Mouse (Mus musculus) ES-CJ7 (cell line): Measurements from ENCODE around the gene Grm1.

Experiments
- DNase-seq: peaks from one replicate; pipeline ENCODE4 v3.0.0; 2011; ENCODE audit warnings: low read depth, low spot score

Gene Grm1

DNA sequence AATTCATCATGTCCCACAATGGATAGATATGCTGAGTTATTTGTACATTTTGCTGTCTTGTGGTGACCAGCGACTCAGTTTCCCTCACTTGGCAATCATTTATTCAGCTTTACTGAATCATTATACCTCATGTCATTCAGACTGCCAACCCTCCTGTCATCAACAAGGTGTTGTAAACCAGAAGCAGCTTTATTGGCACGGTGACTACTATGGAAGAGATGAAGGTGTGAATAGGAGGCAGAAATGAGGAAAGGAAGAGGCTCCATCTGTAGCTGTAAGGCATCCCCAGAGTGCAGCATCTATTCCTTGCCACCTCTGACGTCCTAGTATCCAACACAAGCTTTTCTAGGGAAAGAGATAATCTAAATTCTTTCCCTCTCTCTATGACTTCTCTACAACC is 247.3 kb downstream of the Grm1 start:
- no peak for DNase-seq

DNA sequence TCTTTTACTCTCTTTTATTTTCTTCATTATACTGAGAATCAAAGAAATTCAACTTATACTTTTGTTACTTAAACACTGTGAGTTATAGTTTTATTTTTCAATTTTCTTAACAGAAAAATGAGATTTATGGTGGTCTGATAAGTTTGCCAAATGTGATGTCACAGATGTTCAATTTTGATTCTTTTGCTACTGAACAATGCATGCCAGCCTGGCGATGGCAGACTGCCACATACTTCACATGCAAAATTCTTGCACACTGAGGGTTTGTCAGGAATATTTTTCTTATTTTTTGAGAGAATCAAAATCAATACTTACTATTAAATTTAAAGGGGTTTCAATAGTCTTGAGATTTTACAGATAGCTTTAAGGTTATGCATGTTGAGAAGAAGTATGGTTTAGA is 251.0 kb downstream of the Grm1 start:
- no peak for DNase-seq

DNA sequence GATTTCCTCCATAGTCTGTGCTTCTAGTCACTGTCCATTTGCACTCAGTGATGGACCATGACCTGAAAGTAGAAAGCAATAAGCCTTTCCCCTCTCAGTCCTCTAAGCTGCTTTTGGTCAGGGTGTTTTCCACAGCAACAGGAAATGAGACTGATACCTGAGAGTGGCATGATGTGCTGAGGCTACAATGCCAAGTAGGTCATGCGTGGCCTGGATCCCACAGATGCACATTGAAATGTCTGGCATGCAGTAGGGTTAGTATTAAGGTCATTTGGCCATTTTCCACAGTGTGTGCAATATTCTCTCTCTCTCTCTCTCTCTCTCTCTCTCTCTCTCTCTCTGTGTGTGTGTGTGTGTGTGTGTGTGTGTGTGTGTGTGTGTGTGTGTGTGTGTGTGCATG is 254.8 kb downstream of the Grm1 start:
- DNase-seq = no peak

DNA sequence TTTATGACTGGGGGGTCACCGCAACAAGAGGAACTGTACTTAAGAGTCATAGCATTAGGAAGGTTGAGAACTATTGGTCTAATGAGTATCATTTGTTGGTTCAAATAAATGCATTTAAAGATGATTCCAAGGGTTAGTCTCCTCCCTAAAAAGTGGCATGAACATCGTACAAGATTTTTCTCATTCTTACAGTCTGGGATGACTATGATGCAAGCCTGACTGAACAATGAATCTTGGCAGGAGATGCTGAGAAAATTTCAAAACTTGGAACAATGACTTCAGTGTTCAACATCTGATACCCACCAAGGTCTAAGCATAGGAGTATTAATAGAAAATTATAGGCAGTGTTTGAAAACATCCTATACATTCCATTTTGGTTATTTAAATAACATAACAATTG is 264.1 kb downstream of the Grm1 start:
- DNase-seq = no peak

DNA sequence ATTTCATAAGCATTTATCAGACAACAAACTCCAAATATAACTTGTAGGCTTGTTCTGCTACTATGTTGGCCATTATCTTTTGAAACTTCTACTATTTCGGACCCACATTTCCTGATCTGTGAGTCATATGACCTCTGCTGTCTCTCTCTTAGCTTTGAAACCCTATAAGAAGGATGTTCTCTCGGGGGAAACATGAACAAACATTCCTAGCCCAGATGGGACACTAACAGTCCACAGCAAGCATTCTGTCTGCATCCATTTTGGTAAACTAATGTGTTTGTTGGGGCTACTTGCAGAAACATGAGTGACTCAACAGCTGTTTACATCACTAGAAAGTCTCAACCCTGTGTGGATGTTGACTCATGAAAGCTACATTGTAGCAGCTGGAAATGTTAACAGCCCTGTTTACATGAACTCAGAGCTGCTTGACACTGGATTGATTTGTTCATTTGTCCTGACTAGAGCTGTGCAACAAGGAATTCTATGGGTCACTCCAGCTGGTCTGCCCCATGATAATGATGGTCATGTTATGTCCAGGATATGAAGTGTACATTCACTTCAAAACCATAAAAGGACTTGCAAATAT is 267.4 kb downstream of the Grm1 start:
- DNase-seq = no peak

DNA sequence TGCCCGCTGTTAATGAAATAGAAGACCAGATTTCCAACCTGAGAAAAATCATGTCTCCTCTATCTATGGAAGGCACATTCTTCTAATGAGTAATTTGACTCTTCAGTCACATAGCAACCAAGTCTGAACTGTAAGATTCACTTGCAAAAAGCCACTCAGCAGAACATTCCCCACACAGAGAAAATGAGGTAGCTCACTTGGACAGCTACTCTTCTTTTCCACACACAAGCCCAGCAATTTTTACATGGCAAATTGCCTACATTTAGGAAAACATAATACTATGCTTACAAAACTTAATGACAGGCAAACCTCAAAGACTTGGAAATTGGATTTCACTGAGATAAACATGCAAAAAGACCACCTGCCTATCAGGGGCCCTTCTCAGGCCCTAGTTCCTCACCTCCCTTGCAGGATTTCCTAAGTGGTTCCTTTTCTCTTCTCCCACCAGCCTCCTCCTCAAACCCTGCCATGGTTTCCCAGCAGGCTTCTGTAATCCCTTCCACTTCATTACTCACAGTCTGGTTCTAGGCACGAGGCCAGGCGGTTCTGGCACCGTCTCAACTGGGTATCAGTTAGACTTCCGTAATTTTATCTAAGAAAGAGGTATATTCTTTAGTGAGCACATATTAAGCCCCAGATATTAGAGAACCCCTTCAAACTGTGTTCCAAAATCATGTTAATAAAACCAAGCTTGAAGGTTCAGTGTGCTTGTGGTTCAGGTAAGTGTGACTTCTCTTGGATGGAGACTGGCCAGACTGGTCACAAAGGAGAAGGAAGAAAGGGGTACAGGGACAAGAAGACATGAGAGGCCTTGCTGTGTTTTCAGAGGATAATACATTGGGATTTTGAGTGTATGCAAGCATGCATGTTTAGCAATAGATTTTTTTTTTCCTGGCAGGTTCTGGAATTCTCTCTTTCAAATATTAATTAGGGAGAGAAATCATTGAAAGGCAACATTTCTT is 269.1 kb downstream of the Grm1 start:
- DNase-seq = no peak

DNA sequence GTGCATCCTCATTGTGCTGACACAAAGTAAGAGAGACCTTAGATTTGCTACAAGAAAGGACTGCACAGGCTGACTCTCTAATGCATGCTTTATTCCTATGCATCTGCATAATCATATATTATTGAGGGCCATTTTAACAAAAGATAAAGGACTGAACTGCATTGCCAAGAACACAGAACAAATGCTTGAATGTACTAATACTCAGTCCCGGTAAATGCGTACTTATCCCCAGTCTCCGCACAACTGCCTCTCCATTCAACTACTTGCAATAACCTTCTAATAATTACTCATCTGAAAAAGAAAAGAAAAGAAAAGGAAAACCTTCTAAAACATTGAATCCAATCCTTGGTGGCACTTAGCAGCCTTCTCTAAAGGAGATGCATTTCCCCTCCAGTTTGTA is 272.4 kb downstream of the Grm1 start:
- no peak for DNase-seq

DNA sequence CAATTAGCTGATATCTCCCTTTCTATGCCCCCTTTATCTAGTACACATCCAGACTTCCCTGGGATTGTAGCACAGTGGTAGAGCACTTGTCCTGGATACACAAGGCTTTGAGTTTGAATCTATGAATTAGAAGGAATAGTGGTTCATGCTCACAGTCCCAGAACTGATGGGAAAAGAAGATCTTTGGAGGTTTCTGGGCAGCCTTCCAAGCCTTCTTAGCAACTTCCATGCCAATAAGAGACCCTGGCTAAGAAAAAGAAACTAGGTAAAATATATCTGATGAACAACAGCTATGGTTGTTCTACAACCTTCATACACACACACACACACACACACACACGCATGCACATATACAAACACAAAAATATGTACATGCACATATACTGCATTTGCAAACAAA is 286.8 kb downstream of the Grm1 start:
- DNase-seq = no peak

DNA sequence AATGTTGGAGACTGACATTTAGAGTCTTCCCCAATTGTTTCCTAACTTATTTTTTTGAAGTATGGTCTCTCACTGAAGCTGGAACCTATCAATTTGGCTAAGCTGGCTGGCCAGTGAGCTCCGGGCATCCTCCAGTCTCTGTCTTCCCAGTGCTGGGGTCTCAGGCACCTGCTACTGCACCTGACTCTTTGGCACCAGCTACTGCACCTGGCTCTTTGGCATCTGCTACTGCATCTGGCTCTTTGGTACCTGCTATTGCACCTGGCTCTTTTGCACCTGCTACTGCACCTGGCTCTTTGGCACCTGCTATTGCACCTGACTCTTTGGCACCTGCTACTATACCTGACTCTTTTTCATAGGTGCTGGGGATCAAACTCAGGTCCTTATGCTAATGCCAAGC is 291.7 kb downstream of the Grm1 start:
- no peak for DNase-seq

DNA sequence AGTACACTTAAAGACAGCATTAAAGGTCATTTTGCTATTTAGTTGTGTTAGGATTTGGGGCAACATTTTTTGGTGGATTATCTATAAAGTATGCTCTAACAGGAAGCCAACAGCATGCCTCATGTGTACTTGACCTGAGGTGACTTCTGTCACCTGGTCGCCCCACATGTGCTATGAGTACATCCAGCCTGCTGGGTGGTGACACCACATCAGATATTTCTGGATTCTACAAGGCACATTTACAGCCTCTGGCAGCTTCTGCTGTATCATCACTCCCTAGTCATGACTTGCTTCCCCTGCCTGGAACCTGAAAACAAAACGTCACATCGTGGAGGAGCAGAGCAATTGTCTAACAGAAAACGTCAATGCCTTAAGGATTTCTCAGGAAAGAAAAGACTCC is 292.2 kb downstream of the Grm1 start:
- no peak for DNase-seq

DNA sequence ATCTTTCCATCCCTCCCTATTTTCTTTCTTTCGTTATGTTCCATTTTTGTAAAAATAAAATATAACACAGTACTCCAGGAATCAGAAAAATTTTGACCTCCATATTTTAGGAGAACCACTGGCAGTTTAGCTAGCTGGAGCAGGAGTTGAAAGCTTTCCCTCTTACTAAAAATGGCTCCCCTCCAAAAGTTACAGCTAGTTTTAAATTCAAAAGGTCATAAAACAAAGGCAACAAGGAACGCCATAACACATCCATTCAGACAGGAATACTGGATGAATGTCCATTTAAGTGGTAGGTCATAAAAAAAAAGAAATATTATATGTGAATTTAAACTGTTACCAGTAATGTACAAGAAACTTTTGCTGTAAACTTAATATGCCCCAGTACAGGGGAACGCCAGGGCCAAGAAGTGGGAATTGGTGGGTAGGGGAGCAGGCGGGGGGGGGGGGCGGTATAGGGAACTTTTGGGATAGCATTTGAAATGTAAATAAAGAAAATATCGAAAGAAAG is 294.2 kb downstream of the Grm1 start:
- no peak for DNase-seq

DNA sequence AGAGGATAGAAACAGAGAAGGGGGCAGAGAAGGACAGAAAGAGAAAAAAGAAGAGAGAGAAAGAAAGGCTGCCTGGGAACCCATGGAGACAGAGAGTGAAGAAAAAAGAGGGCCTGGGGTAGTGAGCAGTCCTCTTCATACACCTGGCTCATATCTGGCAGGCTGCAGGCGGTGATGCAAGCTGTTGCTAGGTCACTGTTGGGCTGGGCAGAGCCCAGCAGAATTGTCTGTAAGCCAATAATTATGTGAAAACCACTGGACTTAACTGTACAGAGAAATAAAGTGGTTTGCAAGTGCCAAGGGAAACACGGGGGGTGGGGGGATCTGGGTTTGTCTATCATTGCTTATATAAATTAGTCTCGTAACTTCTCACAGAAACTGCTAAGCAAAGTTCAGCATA is 297.0 kb downstream of the Grm1 start:
- DNase-seq = no peak

DNA sequence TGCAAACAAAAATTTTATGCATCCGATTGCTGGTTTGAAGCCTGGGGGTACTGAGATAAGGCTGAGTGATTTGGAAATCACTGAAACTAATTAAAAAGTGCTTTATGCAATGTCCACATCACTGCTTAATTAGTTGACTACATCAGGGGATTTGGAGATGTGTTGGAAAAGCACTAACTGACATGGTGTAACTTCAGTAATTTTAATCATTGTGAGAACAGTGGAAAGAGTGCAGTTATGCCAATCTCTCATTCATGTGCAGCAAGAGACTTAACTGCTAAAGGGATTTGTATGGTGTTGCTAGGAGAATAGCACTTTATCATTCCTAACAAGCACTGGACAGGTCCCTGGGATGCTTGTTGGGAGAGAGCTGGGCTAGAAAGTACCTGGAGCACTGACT is 307.3 kb downstream of the Grm1 start:
- DNase-seq = no peak

DNA sequence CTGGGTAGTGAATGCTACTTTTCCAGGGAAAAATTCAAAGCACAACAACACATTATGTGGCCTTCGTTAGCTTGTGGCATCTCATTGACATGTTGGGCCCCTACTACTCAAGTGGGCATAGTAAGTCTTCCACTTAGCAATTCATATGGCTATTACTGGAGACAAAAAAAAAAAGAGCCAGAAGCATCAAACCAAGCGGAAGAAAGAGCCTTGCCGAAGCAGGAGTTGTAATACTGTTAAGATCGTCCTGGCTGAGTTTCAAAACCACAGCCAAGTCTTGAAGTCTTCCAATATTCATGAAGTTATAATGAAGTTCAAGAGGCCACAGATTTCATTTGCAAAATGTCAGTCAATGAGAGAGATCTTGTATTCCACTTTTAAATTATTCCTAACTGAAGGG is 319.1 kb downstream of the Grm1 start:
- DNase-seq = no peak

DNA sequence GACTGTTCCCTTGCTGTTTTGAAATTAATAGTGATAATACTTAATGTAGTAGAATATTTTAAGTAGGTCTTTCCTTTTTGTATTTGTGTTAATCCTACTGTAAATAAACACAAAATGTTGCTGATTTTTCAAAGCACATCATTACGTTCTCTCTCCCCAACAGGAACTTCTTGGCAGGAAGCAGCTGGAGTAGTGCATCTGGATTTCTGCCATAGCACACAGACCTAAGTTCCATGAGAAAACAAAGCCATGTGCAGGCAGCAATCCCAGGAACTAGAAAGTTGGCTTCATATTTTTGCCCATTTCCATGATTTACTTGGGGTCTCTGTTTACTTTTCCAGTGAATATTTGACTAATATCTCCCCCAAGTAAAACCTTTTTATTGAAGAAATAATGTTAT is 320.9 kb downstream of the Grm1 start:
- DNase-seq = no peak

DNA sequence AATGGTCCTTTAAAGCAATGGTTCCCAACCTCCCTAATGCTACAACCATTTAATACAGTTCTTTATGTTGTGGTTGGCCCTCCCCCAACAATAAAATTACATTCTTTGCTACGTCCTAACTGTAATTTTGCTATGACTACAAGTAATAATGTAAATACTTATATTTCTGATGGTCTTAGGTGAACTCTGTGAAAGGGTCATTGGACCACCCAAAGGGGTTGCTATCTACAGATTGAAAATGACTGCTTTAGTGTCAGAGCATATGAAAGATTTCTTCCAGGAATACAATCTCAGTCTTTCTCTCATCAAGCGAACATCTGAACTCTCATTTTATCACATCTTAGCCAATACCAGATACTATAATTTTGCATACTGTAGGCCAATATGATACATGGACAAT is 321.4 kb downstream of the Grm1 start:
- no peak for DNase-seq

DNA sequence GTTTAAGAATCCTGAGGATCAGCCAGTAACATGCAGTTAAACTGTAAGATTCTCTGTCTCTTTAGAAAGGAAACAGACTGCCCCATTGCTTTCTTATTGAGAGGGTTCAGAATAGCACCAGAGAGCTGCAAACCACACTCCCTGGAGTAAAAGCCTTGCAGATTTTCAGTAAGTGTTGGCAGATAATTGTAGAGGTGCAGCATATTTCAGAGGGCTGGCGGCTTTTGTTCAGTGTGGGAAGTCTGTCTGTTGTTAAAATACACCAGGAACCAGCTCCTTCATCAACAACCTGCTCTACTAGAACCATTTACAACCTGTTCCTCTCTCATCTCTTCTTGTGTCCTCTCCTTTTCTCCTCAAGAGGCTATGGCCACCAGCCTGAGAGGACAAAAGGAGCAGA is 331.1 kb downstream of the Grm1 start:
- no peak for DNase-seq

DNA sequence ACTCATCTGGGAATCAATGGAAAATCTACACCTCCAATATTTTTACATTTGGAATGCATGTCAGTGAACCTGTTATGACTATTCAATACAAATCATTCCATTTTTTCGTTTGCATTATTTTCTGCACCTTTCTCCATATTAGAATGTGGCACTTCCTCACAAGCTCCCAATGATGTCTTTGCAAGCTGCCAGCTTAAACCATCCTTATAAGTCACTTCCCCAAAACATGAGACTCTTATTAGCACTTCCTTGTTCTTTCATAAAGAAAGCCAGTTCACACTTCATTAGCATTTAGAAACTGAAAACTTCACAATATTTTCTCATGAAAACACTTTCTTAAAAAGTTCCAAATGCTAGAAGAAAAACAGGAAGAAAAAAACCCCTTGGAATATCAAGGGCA is 338.1 kb downstream of the Grm1 start:
- no peak for DNase-seq

DNA sequence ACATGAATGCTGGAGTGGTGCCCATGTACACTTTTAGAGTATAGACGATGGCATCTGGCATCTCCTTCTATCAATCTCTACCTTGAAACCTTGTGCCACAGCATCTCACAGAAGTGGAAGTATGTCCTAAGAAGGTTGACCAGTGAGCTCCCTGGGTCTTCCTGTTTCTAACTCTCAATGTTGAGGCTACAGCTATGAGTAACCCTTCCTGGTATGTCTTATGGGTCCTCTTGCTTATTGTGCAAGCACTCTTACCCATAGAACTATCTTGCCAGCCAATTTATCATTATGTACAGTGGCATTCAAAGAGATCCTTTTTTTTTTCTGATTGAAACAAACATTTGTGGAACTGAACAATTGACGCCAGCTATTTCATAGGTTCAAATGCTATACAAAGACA is 340.0 kb downstream of the Grm1 start:
- no peak for DNase-seq

DNA sequence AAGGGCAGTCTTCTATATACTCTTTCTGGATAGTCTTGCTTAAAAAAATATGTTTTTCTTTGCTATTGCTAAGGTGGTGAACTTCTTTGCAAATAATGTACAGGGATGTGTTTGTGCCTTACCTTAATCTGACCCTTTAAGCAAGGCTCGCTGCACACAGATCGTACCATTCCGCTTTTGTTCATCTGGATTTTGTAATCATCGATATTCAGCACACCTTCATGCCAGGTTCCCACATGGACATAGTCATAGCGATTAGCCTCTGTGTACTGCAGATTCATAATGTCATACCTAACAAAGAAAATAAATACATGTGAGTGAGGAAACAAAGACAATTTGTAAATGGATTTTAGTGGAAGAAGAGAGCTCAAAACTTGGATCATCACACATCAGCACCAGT is 340.8 kb downstream of the Grm1 start:
- no peak for DNase-seq

DNA sequence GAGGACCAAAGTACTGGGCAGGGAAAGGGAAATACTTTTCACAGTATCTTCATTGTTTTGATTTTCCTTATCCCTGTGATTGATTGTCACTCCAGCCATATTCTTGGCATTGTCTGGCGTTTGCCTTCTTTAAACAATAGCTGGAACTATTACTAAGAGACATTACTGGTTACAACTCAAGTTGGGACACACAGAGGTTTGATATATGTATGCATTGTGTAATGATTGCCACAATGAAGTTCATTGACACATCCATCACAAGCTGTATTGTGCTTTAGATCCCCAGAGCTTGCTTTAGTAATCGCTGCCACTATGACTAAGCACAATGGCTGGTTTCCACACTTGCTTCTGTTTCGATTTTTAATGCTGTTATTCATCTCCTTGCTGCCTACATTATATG is 341.4 kb downstream of the Grm1 start:
- DNase-seq = no peak

DNA sequence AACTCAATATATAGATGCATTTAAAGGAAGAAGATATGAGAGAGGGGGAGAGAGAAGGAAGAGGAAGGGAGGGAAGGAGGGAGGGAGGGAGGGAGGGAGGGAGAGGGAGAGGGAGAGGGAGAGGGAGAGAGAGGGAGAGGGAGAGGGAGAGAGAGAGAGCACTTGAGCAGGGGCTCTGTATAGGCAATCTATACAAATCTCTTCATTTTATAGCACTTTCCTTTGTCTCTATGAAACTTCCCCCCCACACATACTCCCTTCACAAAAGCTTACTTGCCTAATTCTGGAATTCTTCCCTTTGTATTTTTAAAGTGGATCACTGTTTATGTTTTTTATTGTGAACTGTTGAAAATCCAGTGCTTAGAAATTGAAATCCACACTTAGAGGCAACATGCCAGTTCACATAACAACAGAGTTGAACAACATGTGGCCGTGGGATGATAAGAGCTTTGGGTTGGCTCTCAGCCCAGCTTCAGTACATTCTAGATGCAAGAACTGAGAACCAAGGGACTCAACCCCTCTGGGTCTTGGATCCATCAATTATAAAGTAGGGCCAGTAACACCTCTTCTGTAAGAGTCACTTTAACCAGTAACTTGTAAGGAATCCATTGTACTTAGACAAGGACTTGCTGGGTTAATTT is 345.0 kb downstream of the Grm1 start:
- no peak for DNase-seq

DNA sequence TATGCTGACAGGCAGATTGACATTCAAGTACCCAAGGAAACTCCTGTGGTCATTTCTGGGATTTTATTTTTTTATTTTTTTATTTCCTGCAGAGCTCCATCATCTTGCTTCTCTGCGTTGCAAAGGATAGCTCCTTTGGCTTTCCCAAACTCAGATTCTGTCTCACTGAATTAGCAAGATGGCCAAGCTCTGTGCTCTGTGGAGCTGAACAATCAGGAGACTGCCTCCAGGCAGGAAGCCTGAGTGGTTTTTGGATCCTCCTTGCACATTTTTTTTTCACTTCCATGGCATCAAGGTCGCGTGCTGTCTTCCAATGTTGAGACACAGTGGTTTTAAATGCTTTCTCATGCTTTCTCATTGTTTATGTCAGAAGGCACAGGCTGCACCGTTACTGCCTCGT is 347.6 kb downstream of the Grm1 start:
- DNase-seq = no peak
